Mouse (Mus musculus) neutrophil, adult 5-6 weeks (primary cell): ENCODE data around the gene Pptc7. TPM values are rescaled to one million over a fixed set of nuclear protein-coding genes. Genes with fewer than 3 reads are reported as not detected.

Experiments used
- ATAC-seq: fragments of 151-379, 151-347 bp; 2 replicates; pipeline ENCODE4 v1.8.0; 2017; ENCODE audit warnings: mild to moderate bottlenecking, moderate TSS enrichment; ENCODE audit not compliant: insufficient number of reproducible peaks, poor library complexity, low FRiP score, severe bottlenecking; ENCODE audit errors: extremely low read depth
- total RNA-seq: library from RNA; stranded (forward); fragments of 200-1000 nt; gene quantifications from 2 replicates; pipeline ENCODE4 v1.2.3, GENCODE M21; 2017

Gene Pptc7
- total RNA-seq, 1 experiment from 2014 or later: 46.2 TPM

DNA sequence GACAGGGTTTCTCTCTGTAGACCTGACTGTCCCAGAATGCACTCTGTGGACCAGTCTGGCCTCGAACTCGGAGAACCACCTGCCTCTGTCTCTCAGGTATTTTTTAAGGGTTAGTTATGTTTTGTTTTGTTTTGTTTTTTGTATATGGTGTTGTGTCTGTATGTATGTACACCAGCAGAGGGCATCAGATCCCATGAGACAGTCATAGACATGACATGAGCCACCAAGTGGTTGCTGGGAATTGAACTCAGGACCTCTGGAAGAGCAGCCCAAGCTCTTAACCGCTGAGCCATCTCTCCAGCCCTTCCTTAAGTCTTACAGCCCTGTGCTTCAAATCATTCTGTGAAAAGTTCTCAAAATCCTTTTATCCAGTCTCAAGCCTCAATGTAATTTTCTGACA is 19.0 kb upstream of the Pptc7 start:
- ATAC-seq: no peak

- no peak for ATAC-seq
Measured at GRCm38 (mm10) chr5:122265942-122266341, 18.2 kb upstream of the Pptc7 start.

- ATAC-seq: no peak
Measured at GRCm38 (mm10) chr5:122267136-122267535, 17.0 kb upstream of the Pptc7 start.

DNA sequence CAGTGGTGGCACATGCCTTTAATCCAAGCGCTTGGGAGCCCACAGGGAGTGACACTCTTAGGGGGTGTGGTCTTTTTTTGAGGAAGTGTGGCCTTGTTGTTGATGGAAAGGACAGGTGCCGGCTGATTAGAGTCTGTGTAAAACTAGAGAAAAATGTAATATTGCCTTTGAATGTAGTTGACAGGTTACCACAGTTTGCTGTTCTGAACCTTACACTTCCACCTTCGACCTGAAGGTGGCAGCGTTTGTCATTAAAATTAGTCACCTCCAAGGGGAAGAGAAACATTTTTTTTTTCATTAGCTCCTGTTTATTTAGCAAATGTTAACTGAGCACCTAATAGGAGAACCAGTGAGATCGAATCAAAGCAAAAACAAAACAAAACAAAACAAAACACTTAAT is 16.3 kb upstream of the Pptc7 start:
- peak; percentile 37 for ATAC-seq

DNA sequence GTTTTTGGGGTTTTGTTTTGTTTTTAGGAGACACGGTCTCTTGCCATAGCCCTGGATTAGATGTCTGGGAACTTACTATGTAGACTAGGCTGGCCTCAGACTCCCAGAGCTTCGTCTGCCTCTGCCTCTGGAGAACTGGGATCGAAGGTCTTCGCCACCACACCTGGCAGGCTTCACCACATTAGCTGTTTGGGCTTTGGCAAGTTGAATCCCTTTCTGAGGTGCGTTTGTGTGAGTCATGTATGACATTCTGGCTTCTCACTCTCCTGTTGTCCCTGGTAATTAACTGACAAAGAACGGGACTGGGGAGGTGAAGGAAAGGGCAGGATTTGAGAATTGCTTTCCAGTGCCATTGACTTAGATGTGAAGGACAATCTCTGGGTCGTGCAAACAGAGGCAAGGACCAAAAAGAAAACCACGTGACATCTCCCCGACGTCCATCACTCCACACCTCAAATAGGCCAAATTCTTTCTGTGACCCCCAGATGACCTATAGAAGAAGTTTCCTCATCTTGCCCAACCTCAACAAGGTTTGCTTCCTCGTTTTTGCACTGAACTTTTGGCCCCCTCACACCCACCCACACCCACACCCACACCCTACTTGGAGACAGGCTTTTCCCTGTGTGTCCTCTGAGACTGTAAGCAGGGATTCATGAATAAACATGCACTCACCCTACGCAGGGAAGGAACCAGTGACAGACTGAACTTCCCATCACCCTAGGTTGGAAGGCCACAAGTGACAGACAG is 15.1 kb upstream of the Pptc7 start:
- peak; percentile 18; the same call in 1 of the 2 replicates for ATAC-seq

DNA sequence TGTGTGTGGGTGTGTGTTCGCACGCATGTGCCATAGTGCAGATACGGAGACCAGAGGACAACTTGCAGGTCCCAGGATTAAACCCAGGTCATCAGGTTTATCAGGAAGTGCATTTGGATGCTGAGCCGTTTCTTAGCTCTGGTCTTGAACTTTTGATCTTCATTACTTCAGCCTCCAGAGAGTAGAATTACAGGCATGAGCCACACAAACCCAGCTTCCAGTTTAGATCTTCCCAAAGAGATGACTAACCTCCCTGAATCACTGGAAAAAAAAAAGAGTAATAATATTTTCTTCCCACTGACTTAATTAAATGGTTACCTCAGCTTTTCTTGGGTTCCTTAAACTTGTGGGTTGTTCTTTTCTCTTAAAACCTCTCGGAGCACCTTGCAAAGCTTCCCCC is 11.3 kb upstream of the Pptc7 start:
- ATAC-seq: no peak

- peak; percentile 96 for ATAC-seq
Measured at GRCm38 (mm10) chr5:122274785-122275184, 9.4 kb upstream of the Pptc7 start.

DNA sequence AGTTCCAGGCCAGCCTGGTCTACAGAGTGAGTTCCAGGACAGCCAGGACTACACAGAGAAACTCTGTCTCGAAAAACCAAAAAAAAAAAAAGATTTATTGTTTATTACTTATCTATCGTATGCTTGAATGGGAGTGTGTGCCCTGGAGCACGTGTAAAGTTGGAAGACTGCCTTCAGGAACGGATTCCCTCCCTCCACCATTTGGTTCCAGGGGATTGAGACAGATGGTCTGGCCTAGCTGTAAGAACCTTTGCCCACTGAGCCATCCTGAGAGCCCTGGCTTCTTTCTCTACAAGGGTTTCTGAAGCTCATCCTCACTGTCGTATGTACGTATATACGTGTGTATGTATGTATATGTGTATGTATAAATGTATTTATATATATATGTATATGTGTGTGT is 5.2 kb upstream of the Pptc7 start:
- no peak for ATAC-seq

DNA sequence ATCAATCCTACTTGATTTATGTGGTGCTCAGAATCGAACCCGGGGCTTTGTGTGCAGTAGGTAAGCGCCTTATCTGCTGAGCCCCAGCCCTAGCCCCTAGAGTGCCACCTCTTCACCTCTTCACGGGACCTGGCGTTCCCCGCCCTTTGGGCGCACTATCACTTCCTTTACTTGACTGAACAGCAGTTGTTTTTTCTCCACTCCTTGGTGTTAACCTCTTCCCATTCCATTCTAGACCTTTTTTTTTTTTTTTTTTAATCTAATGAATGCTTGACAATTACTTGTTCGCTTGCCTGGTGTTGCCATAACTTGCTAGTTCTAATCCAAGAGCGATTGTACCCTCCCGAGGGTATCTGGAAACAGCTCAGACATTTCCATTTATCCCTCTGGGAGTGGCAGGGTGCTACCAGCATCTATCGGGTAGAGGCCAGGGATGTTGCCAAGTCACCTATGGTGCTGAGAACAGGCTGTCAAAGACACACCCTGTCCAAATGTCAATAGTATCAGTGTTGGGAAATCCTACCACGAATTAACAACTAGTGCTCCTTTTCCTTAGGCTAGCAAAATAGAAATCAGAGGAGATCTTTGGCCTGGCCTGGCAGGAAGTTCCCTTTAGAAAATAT is 4.3 kb upstream of the Pptc7 start:
- ATAC-seq: no peak

DNA sequence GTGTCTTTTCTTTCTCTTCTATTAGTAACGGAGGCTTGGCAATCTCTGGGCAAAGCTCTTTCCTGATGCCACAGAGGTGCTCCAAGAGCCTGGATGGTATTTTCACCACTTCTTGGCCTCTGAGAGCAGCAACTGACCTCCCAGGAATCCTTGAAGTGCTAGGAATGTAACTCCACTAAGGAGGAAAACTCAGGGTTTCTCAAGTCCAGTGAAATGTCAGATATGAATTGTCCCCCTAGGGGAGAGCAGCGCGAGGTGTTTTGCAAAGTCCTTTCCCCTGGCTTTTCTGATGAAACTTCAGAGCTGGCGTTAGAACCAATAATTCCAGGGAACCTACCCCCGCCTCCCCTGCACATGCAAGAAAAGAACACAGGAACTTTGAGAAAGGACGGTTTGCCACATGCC is 3.7 kb upstream of the Pptc7 start:
- ATAC-seq: no peak

GRCm38 (mm10) chr5:122280827-122281462 is 3.2 kb upstream of the Pptc7 start:
- peak; percentile 20; the same call in 1 of the 2 replicates for ATAC-seq

- ATAC-seq: no peak
Measured at GRCm38 (mm10) chr5:122283828-122284182, 360 bp upstream of the Pptc7 start.

GRCm38 (mm10) chr5:122285029-122285766 is 1.0 kb downstream of the Pptc7 start:
- ATAC-seq: no peak

DNA sequence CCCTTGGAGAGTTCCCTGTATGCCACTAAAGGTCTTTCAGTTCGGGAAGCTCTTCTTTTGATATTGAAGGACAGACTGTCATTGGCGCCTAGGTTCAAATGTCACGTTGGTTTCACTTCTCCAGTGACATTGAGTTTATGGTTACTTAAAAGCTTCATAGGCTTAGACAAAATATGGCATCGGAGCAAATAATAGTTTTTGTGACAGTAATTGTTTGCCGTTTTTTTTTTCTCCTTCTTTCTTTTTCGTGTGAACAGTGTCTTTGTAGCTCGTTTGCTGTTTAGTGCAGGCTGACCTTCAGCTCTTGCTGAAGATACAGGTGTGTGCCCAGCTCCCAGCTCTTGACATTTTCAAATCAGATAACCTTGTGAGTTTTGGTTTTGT is 1.6 kb downstream of the Pptc7 start:
- ATAC-seq: no peak

- ATAC-seq: no peak
Measured at GRCm38 (mm10) chr5:122286191-122286590, 2.0 kb downstream of the Pptc7 start.

DNA sequence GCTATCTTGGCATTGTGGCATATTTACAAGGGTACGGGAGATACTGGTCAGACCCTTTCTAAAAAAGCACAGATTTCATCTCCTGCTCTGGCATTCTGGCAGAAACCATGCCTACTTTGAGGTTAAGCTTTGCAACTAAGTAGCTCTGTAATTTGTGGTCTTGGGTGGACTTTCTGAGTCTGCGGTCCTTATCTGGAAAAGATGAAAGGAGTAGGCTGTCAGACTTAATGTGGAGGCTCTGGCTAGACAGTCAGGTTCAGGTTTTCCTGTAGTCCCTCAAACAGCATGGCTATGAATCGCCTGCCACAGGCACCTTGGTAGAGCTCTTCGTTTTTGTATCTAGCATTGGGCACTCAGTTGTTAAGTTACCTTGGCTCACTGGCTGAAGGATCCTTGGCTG is 2.9 kb downstream of the Pptc7 start:
- no peak for ATAC-seq

GRCm38 (mm10) chr5:122288147-122288811 is 4.1 kb downstream of the Pptc7 start:
- no peak for ATAC-seq

GRCm38 (mm10) chr5:122291149-122291548 is 7.0 kb downstream of the Pptc7 start:
- no peak for ATAC-seq
